In genomic region chr10:79670071-79670888, GRCm38 (mm10) we compare ENCODE assay signal across 9 mouse cellular contexts. TPM values are rescaled to one million over a fixed set of nuclear protein-coding genes. Genes with fewer than 3 reads are reported as not detected.
DNase-seq lines count a peak whose midpoint lies in the region; ATAC-seq and TF ChIP-seq lines count a peak whose summit lies in the region.
"Had no signal": no experiment of that assay in that cellular context is flagged by ENCODE, and none has a peak within 500 bp of the region (broad histone marks: within the 10 kb centered on the region; RNA-seq: fewer than 3 reads in every experiment).

No protein-coding gene starts in this region.

- peak overlapping the region; percentile 84 for H3K9ac ChIP-seq in heart, embryonic 12.5 days
- H3K9ac ChIP-seq in ES-E14 (ENCODE audit: insufficient read depth, low read depth, low read length, poor library complexity, severe bottlenecking): peak overlapping the region; percentile 90
- peak overlapping the region; percentile 91 for H3K9ac ChIP-seq in forebrain, embryonic 15.5 days (replicated peaks)

- peaks cover 15% of the 10 kb centered on the region for H3K36me3 ChIP-seq in heart, embryonic 12.5 days
- H3K36me3 ChIP-seq in ES-E14 (ENCODE audit: control insufficient read depth, insufficient read depth, low read length, poor library complexity, severe bottlenecking) (no peaks in the 10 kb centered on the region), macrophage (ENCODE audit: inconsistent target) (no peaks in the 10 kb centered on the region)
- no peaks in the 10 kb centered on the region for H3K36me3 ChIP-seq in forebrain, embryonic 15.5 days

- H3K9me3 ChIP-seq in heart, embryonic 12.5 days (replicated peaks): no peaks in the 10 kb centered on the region
- no peaks in the 10 kb centered on the region for H3K9me3 ChIP-seq in ES-E14 (ENCODE audit: control insufficient read depth, insufficient read depth, low read depth, low read length)
- H3K9me3 ChIP-seq in forebrain, embryonic 15.5 days: no peaks in the 10 kb centered on the region

- in situ Hi-C loops in ES-E14 (cut with MboI; ENCODE audit: low sequenced_read_pairs in 2 of 2, unreplicated experiment in 2 of 2): no loop called here

- 35% methylated on average over 15 of the region's 15 CpGs for WGBS in heart, embryonic 12.5 days
- WGBS in forebrain, embryonic 15.5 days: 33% methylated on average over 15 of the region's 15 CpGs
- 34% methylated on average over 15 of the region's 15 CpGs for WGBS in macrophage (ENCODE audit: missing documents)

- H3K4me3 ChIP-seq in heart, embryonic 12.5 days: peak overlapping the region; percentile 90
- H3K4me3 ChIP-seq in ES-E14 (ENCODE audit: insufficient read depth in 1 of 2, low read depth in 1 of 2, low read length in 2 of 2, poor library complexity in 1 of 2, severe bottlenecking in 1 of 2) (peak overlapping the region; percentile 79 to 82), macrophage (ENCODE audit: inconsistent target) (peak overlapping the region; percentile 80)
- H3K4me3 ChIP-seq in forebrain, embryonic 15.5 days: peak overlapping the region; percentile 92

- H3K27ac ChIP-seq in heart, embryonic 12.5 days (ENCODE audit: poor library complexity, severe bottlenecking): peak overlapping the region; percentile 87; the same call in 1 of the 2 replicates
- H3K27ac ChIP-seq in ES-E14 (ENCODE audit: insufficient read depth, low read depth, low read length, poor library complexity, severe bottlenecking): peak overlapping the region; percentile 84
- peak overlapping the region; percentile 94 for H3K27ac ChIP-seq in forebrain, embryonic 15.5 days (replicated peaks)
- peak overlapping the region; percentile 74 for H3K27ac ChIP-seq in macrophage

- no peaks in the 10 kb centered on the region; the same call in 1 of the 2 replicates for H3K79me2 ChIP-seq in macrophage (ENCODE audit: inconsistent target)

- peak overlapping the region; percentile 80 for H3K4me2 ChIP-seq in heart, embryonic 12.5 days
- H3K4me2 ChIP-seq in forebrain, embryonic 15.5 days (replicated peaks): peak overlapping the region; percentile 79

- peaks cover 8% of the 10 kb centered on the region for H3K27me3 ChIP-seq in heart, embryonic 12.5 days (replicated peaks)
- no peaks in the 10 kb centered on the region for H3K27me3 ChIP-seq in forebrain, embryonic 15.5 days
- H3K27me3 ChIP-seq: Patski had no signal

- peaks cover 13% of the 10 kb centered on the region for H3K4me1 ChIP-seq in heart, embryonic 12.5 days (replicated peaks)
- peaks cover 3 to 17% of the 10 kb centered on the region in 2 experiments; a peak in 3 of 4 replicates for H3K4me1 ChIP-seq in ES-E14 (ENCODE audit: control insufficient read depth in 2 of 2, insufficient read depth in 2 of 2, low read length in 2 of 2, poor library complexity in 1 of 2)
- peaks cover 21% of the 10 kb centered on the region for H3K4me1 ChIP-seq in forebrain, embryonic 15.5 days

- no peak for DNase-seq in heart, adult 9 months (ENCODE audit: low spot score in 2 of 2)
- DNase-seq in ES-E14 (ENCODE audit: low read depth, low spot score): no peak
- no peak for DNase-seq in testis, postnatal 10 days (ENCODE audit: low spot score)
- DNase-seq in gastrocnemius, postnatal 25 days: no peak

- peak; percentile 15; the same call in 1 of the 2 replicates for ATAC-seq in heart, embryonic 12.5 days (ENCODE audit: insufficient number of reproducible peaks, low FRiP score)
- ATAC-seq in forebrain, embryonic 15.5 days (replicated peaks): peak; percentile 32
- no peak for ATAC-seq in inflammation-experienced regulatory T-cells, adult 6 months

TF ChIP-seq in ES-E14, 5 proteins besides CTCF, POLR2A, EP300 and RAD21:
- TF ChIP-seq HCFC1 (IDR thresholded peaks at IDR 0.05; ENCODE audit: borderline replicate concordance, insufficient read depth, low read length) (no peak), CHD2 (IDR thresholded peaks at IDR 0.05; ENCODE audit: low read depth, low read length) (no peak), ZC3H11A (IDR thresholded peaks at IDR 0.05; ENCODE audit: borderline replicate concordance, low read depth, low read length) (no peak), MAFK (IDR thresholded peaks at IDR 0.05; ENCODE audit: insufficient read depth, low read depth, low read length) (no peak), ZNF384 (IDR thresholded peaks at IDR 0.05; ENCODE audit: low read depth, low read length) (no peak)

RNA-seq across cellular contexts. Expression of gene Tpgs1, which starts 1.1 kb away (rescaled TPM):
- polyA plus RNA-seq in heart, embryonic 12.5 days (2016; fragmentation: Nextera tagmentation; extraction: Ambion mirVana): 41.9 and 46.0 TPM in 2 replicates
- total RNA-seq in ES-E14 (2012; rRNA removed): 29.9 and 46.7 TPM in 2 replicates
- 80.0 and 83.6 TPM in 2 replicates for polyA plus RNA-seq in forebrain, embryonic 15.5 days (2015; fragmentation: Nextera tagmentation; extraction: Ambion mirVana)
- 10 to 100 TPM in 14 of 26 experiments, 1 to 10 TPM in 11, not detected in 1; 1.1 to 37.8 (median 12.3) TPM for total RNA-seq in macrophage (2018; cell fraction: chromatin; rRNA removed)
- total RNA-seq in macrophage (2018; cell fraction: cytosol; rRNA removed): 10 to 100 TPM; 17.3 to 47.8 (median 35.3) TPM
- 10 to 100 TPM in 17 of 26 experiments, 1 to 10 TPM in 9; 4.1 to 33.8 (median 13.1) TPM for total RNA-seq in macrophage (2018; cell fraction: nucleus; rRNA removed)
- polyA plus RNA-seq in macrophage (2018): 10.4 to 41.3 TPM (median 25.9 TPM) in 3 replicates
- polyA plus RNA-seq in inflammation-experienced regulatory T-cells, adult 6 months (2017; shearing (Covaris generic)): 10 to 100 TPM; 15.9 to 25.7 (median 17.5) TPM
- 10 to 100 TPM; 19.1 to 19.6 TPM for total RNA-seq in gastrocnemius, postnatal 25 days (2021)

RNA-seq across cellular contexts. Expression of gene Madcam1, which starts 5.9 kb away (rescaled TPM):
- polyA plus RNA-seq in heart, embryonic 12.5 days (2016; fragmentation: Nextera tagmentation; extraction: Ambion mirVana): 0.23 and 1.0 TPM in 2 replicates
- total RNA-seq in ES-E14 (2012; rRNA removed): 2.7 and 6.3 TPM in 2 replicates
- polyA plus RNA-seq in forebrain, embryonic 15.5 days (2015; fragmentation: Nextera tagmentation; extraction: Ambion mirVana): 0.95 and 1.3 TPM in 2 replicates
- not detected for total RNA-seq in macrophage (2018; cell fraction: chromatin; rRNA removed)
- total RNA-seq in macrophage (2018; cell fraction: cytosol; rRNA removed): not detected
- not detected for total RNA-seq in macrophage (2018; cell fraction: nucleus; rRNA removed)
- polyA plus RNA-seq in macrophage (2018): not detected in 3 replicates
- not detected for polyA plus RNA-seq in inflammation-experienced regulatory T-cells, adult 6 months (2017; shearing (Covaris generic))
- total RNA-seq in gastrocnemius, postnatal 25 days (2021): not detected
- polyA plus RNA-seq: Patski had no signal

RNA-seq across cellular contexts. Expression of gene Cdc34, which starts 11.7 kb away (rescaled TPM):
- polyA plus RNA-seq in heart, embryonic 12.5 days (2016; fragmentation: Nextera tagmentation; extraction: Ambion mirVana): 151 and 152 TPM in 2 replicates
- total RNA-seq in ES-E14 (2012; rRNA removed): 491 and 507 TPM in 2 replicates
- polyA plus RNA-seq in forebrain, embryonic 15.5 days (2015; fragmentation: Nextera tagmentation; extraction: Ambion mirVana): 75.7 and 81.2 TPM in 2 replicates
- 10 to 100 TPM; 13.0 to 60.5 (median 36.9) TPM for total RNA-seq in macrophage (2018; cell fraction: chromatin; rRNA removed)
- 100 to 1,000 TPM in 15 of 26 experiments, 10 to 100 TPM in 11; 63.5 to 144 (median 105) TPM for total RNA-seq in macrophage (2018; cell fraction: cytosol; rRNA removed)
- total RNA-seq in macrophage (2018; cell fraction: nucleus; rRNA removed): 10 to 100 TPM; 20.0 to 78.1 (median 41.8) TPM
- 78.9 to 136 TPM (median 128 TPM) in 3 replicates for polyA plus RNA-seq in macrophage (2018)
- 10 to 100 TPM; 13.9 to 26.7 (median 20.5) TPM for polyA plus RNA-seq in inflammation-experienced regulatory T-cells, adult 6 months (2017; shearing (Covaris generic))
- 100 to 1,000 TPM; 329 to 332 TPM for total RNA-seq in gastrocnemius, postnatal 25 days (2021)

RNA-seq across cellular contexts. Expression of gene Gzmm, which starts 18.5 kb away (rescaled TPM):
- polyA plus RNA-seq in heart, embryonic 12.5 days (2016; fragmentation: Nextera tagmentation; extraction: Ambion mirVana): 0.78 and 0.83 TPM in 2 replicates
- total RNA-seq in ES-E14 (2012; rRNA removed): 2.5 and 4.5 TPM in 2 replicates
- 2.0 and 2.3 TPM in 2 replicates for polyA plus RNA-seq in forebrain, embryonic 15.5 days (2015; fragmentation: Nextera tagmentation; extraction: Ambion mirVana)
- total RNA-seq in macrophage (2018; cell fraction: chromatin; rRNA removed): 1 to 10 TPM in 24 of 26 experiments, under 1 TPM in 1, not detected in 1; 0.62 to 6.0 (median 1.8) TPM
- total RNA-seq in macrophage (2018; cell fraction: cytosol; rRNA removed): under 1 TPM in 22 of 26 experiments, not detected in 4; 0.09 to 0.70 (median 0.23) TPM
- total RNA-seq in macrophage (2018; cell fraction: nucleus; rRNA removed): 1 to 10 TPM in 6 of 26 experiments, under 1 TPM in 13, not detected in 7; 0.46 to 2.8 (median 0.72) TPM
- polyA plus RNA-seq in macrophage (2018): 0.30 TPM in 1 of 3 replicates, not detected in the others
- polyA plus RNA-seq in inflammation-experienced regulatory T-cells, adult 6 months (2017; shearing (Covaris generic)): 1 to 10 TPM in 1 of 3 experiments, under 1 TPM in 2; 0.62 to 3.2 (median 0.94) TPM
- total RNA-seq in gastrocnemius, postnatal 25 days (2021): 1 to 10 TPM; 4.0 to 4.4 TPM

RNA-seq across cellular contexts. Expression of gene Odf3l2, which starts 24.7 kb away (rescaled TPM):
- polyA plus RNA-seq in heart, embryonic 12.5 days (2016; fragmentation: Nextera tagmentation; extraction: Ambion mirVana): not detected in 2 replicates
- total RNA-seq in ES-E14 (2012; rRNA removed): not detected in 2 replicates
- 0.32 TPM in 1 of 2 replicates, not detected in the other for polyA plus RNA-seq in forebrain, embryonic 15.5 days (2015; fragmentation: Nextera tagmentation; extraction: Ambion mirVana)
- total RNA-seq in macrophage (2018; cell fraction: chromatin; rRNA removed): not detected
- total RNA-seq in macrophage (2018; cell fraction: cytosol; rRNA removed): not detected
- total RNA-seq in macrophage (2018; cell fraction: nucleus; rRNA removed): not detected
- not detected in 3 replicates for polyA plus RNA-seq in macrophage (2018)
- polyA plus RNA-seq in inflammation-experienced regulatory T-cells, adult 6 months (2017; shearing (Covaris generic)): not detected
- 10 to 100 TPM; 14.8 to 17.1 TPM for total RNA-seq in gastrocnemius, postnatal 25 days (2021)
- polyA plus RNA-seq: Patski had no signal
